Mouse (Mus musculus) ES-E14 (cell line): ENCODE measurements around the gene Ak7. TPM values are rescaled to one million over a fixed set of nuclear protein-coding genes. Genes with fewer than 3 reads are reported as not detected.

Source experiments
- DNase-seq: peaks from one replicate; pipeline ENCODE4 v3.0.0-alpha.2; 2013; ENCODE audit warnings: low read depth, low spot score
- H3K27ac ChIP-seq: 2 replicates; pipeline ENCODE4 v1.5.1; 2012; ENCODE audit warnings: low read depth, mild to moderate bottlenecking, low read length, moderate library complexity, mixed read lengths; ENCODE audit not compliant: poor library complexity, insufficient read depth, severe bottlenecking
- H3K36me3 ChIP-seq: 2 replicates; pipeline ENCODE4 v1.6.1; 2012; ENCODE audit warnings: mild to moderate bottlenecking, low read length, moderate library complexity, mixed read lengths; ENCODE audit not compliant: control insufficient read depth, poor library complexity, insufficient read depth, severe bottlenecking
- H3K4me1 ChIP-seq, 2 experiments: fragments of 150-350 bp in 1 of 2; sonication (generic) in 1 of 2; 2 replicates each; pipeline ENCODE4 v1.6.1; 2012; ENCODE audit warnings: low read length in 2 of 2, mild to moderate bottlenecking in 1 of 2, mixed read lengths in 1 of 2; ENCODE audit not compliant: control insufficient read depth in 2 of 2, insufficient read depth in 2 of 2, poor library complexity in 1 of 2
- H3K4me3 ChIP-seq, 2 experiments: fragments of 150-350 bp in 1 of 2; sonication (generic) in 1 of 2; 2 replicates each; pipeline ENCODE4 v1.5.1; 2012; ENCODE audit warnings: low read length in 2 of 2, low read depth in 1 of 2, mild to moderate bottlenecking in 1 of 2, mixed read lengths in 1 of 2; ENCODE audit not compliant: insufficient read depth in 1 of 2, poor library complexity in 1 of 2, severe bottlenecking in 1 of 2
- H3K9ac ChIP-seq: 2 replicates; pipeline ENCODE4 v1.6.1; 2012; ENCODE audit warnings: low read depth, mild to moderate bottlenecking, low read length, mixed read lengths; ENCODE audit not compliant: poor library complexity, insufficient read depth, severe bottlenecking
- H3K9me3 ChIP-seq: fragments of 150-350 bp; sonication (generic); 2 replicates; pipeline ENCODE4 v1.6.1; 2012; ENCODE audit warnings: low read depth, mild to moderate bottlenecking, low read length; ENCODE audit not compliant: control insufficient read depth, insufficient read depth
- CHD2 ChIP-seq: IDR thresholded peaks from 2 replicates; pipeline ENCODE4 v1.6.1; 2014; ENCODE audit warnings: mild to moderate bottlenecking, low read depth, low read length, inconsistent platforms
- HCFC1 ChIP-seq: IDR thresholded peaks from 2 replicates; pipeline ENCODE4 v1.6.1; 2012; ENCODE audit warnings: low read length, inconsistent platforms, borderline replicate concordance; ENCODE audit not compliant: insufficient read depth
- MAFK ChIP-seq: IDR thresholded peaks from 2 replicates; pipeline ENCODE4 v1.6.1; 2014; ENCODE audit warnings: mild to moderate bottlenecking, low read depth, low read length, inconsistent platforms; ENCODE audit not compliant: insufficient read depth
- ZC3H11A ChIP-seq: IDR thresholded peaks from 2 replicates; pipeline ENCODE4 v1.6.1; 2012; ENCODE audit warnings: low read depth, mild to moderate bottlenecking, inconsistent platforms, low read length, borderline replicate concordance
- ZNF384 ChIP-seq: IDR thresholded peaks from 2 replicates; pipeline ENCODE4 v1.6.1; 2012; ENCODE audit warnings: low read depth, low read length, inconsistent platforms
- in situ Hi-C, 2 experiments: fragments of 600-800 bp; cut with MboI; formaldehyde crosslinking; loops; one replicate each; pipeline ENCODE4 v1.15.1; 2025; ENCODE audit warnings: low sequenced_read_pairs in 2 of 2, inconsistent platforms in 1 of 2; ENCODE audit not compliant: unreplicated experiment in 2 of 2
- total RNA-seq: library from RNA; depleted of rRNA; stranded (reverse); fragments of 300-350 nt; gene quantifications from 2 replicates; pipeline ENCODE4 v1.2.3, GENCODE M21; 2012

The Ak7 gene
- total RNA-seq, 1 experiment, result 6.5 TPM

GRCm38 (mm10) chr12:105683933-105684901, 21.6 kb upstream of the Ak7 start, which contains the start of gene Gskip:
TSS of gene Gskip (plus strand) at chr12:105684829.
- in situ Hi-C loops, result no loop called here
- Histone ChIP-seq H3K4me3 (peak within 1 kb of the TSS; percentile 88 to 99), H3K36me3 (no peaks in the 10 kb centered on the region), H3K9me3 (no peaks in the 10 kb centered on the region), H3K27ac (peak within 1 kb of the TSS; percentile 68), H3K9ac (peak within 1 kb of the TSS; percentile 93), H3K4me1 (no peaks in the 10 kb centered on the region; a peak in 2 of 4 replicates)
- TF ChIP-seq HCFC1, result no peak; the same call in 1 of the 2 replicates
- no peak for TF ChIP-seq ZC3H11A
- TF ChIP-seq ZNF384, result no peak
- TF ChIP-seq MAFK, result peak; percentile 88
- peak; percentile 22 for DNase-seq

GRCm38 (mm10) chr12:105685001-105685691, 20.6 kb upstream of the Ak7 start, which contains the start of gene Atg2b:
TSS of gene Atg2b (minus strand) at chr12:105685211.
- H3K4me1 ChIP-seq, result no peaks in the 10 kb centered on the region; a peak in 2 of 4 replicates
- in situ Hi-C loops, result no loop called here
- peak within 1 kb of the TSS; percentile 88 to 99 for H3K4me3 ChIP-seq
- H3K27ac ChIP-seq, result peak within 1 kb of the TSS; percentile 68
- peak within 1 kb of the TSS; percentile 93 for H3K9ac ChIP-seq
- TF ChIP-seq HCFC1, result peak; percentile 68; the same call in 1 of the 2 replicates
- TF ChIP-seq CHD2, result 0 out of 2 replicates have a peak, but pooled peaks have one; percentile 29
- TF ChIP-seq ZNF384, result no peak
- no peak for TF ChIP-seq MAFK
- H3K36me3 ChIP-seq, result peaks cover 2% of the 10 kb centered on the region; the same call in 1 of the 2 replicates
- DNase-seq, result peak; percentile 96
- no peaks in the 10 kb centered on the region for H3K9me3 ChIP-seq

GRCm38 (mm10) chr12:105686791-105687190, 19.0 kb upstream of the Ak7 start:
- no peak overlapping the region for H3K4me3 ChIP-seq
- no peaks in the 10 kb centered on the region; a peak in 1 of 4 replicates for H3K4me1 ChIP-seq
- in situ Hi-C loops, result no loop called here
- peaks cover 2% of the 10 kb centered on the region; the same call in 1 of the 2 replicates for H3K36me3 ChIP-seq
- no peak overlapping the region for H3K27ac ChIP-seq
- H3K9ac ChIP-seq, result no peak overlapping the region
- TF ChIP-seq ZNF384, result no peak
- TF ChIP-seq MAFK, result no peak
- H3K9me3 ChIP-seq, result no peaks in the 10 kb centered on the region
- no peak for DNase-seq

GRCm38 (mm10) chr12:105687416-105687815, 18.4 kb upstream of the Ak7 start:
- H3K4me3 ChIP-seq, result no peak overlapping the region
- no peak overlapping the region for H3K9ac ChIP-seq
- DNase-seq, result no peak
- H3K9me3 ChIP-seq, result no peaks in the 10 kb centered on the region
- in situ Hi-C loops, result no loop called here
- TF ChIP-seq MAFK, result no peak
- no peak for TF ChIP-seq ZNF384
- TF ChIP-seq HCFC1, result no peak
- TF ChIP-seq ZC3H11A, result no peak
- TF ChIP-seq CHD2, result no peak
- peaks cover 2% of the 10 kb centered on the region; the same call in 1 of the 2 replicates for H3K36me3 ChIP-seq
- no peak overlapping the region for H3K27ac ChIP-seq
- H3K4me1 ChIP-seq, result no peaks in the 10 kb centered on the region; a peak in 1 of 4 replicates
